Mouse (Mus musculus): ENCODE measurements around the gene Gsk3b. TPM values are rescaled to one million over a fixed set of nuclear protein-coding genes. Genes with fewer than 3 reads are reported as not detected.

The Gsk3b gene
- 100 to 1,000 TPM; 168 to 185 (median 177) TPM for total RNA-seq (2022)

GRCm38 (mm10) chr16:38088629-38089446 is at the start of gene Gsk3b:
Gene Gsk3b, plus strand, starts transcription at chr16:38089001.
- DNase-seq (ENCODE audit: low spot score in 2 of 2), result peak; percentile 98 to 100

- no peak for DNase-seq (ENCODE audit: low spot score in 2 of 2)
These were observed 46.6 kb upstream of the Gsk3b start for GRCm38 (mm10) chr16:38042160-38042559.

GRCm38 (mm10) chr16:38044551-38044950 is 44.2 kb upstream of the Gsk3b start:
- DNase-seq (ENCODE audit: low spot score in 2 of 2), result no peak

GRCm38 (mm10) chr16:38047781-38048558 is 40.8 kb upstream of the Gsk3b start:
- DNase-seq (ENCODE audit: low spot score in 2 of 2), result no peak

- DNase-seq (ENCODE audit: low spot score in 2 of 2), result no peak
These were observed 30.9 kb upstream of the Gsk3b start for GRCm38 (mm10) chr16:38057898-38058297.

GRCm38 (mm10) chr16:38058836-38059235 is 30.0 kb upstream of the Gsk3b start:
- no peak for DNase-seq (ENCODE audit: low spot score in 2 of 2)

- DNase-seq (ENCODE audit: low spot score in 2 of 2), result no peak
These were observed 29.2 kb upstream of the Gsk3b start for GRCm38 (mm10) chr16:38059631-38060030.

- DNase-seq (ENCODE audit: low spot score in 2 of 2), result peak in 1 of 2 experiments; percentile 24
These were observed 14.8 kb upstream of the Gsk3b start for GRCm38 (mm10) chr16:38073859-38074631.

GRCm38 (mm10) chr16:38080201-38080600 is 8.6 kb upstream of the Gsk3b start:
- DNase-seq (ENCODE audit: low spot score in 2 of 2), result no peak

- no peak for DNase-seq (ENCODE audit: low spot score in 2 of 2)
These were observed 1.6 kb upstream of the Gsk3b start for GRCm38 (mm10) chr16:38087231-38087630.

GRCm38 (mm10) chr16:38087645-38088125 is 1.1 kb upstream of the Gsk3b start:
- no peak for DNase-seq (ENCODE audit: low spot score in 2 of 2)

- peak in 1 of 2 experiments; percentile 53 for DNase-seq (ENCODE audit: low spot score in 2 of 2)
These were observed 624 bp upstream of the Gsk3b start for GRCm38 (mm10) chr16:38088126-38088628.

GRCm38 (mm10) chr16:38089447-38090170 is 808 bp downstream of the Gsk3b start:
- DNase-seq (ENCODE audit: low spot score in 2 of 2), result no peak

GRCm38 (mm10) chr16:38090341-38091005 is 1.7 kb downstream of the Gsk3b start:
- DNase-seq (ENCODE audit: low spot score in 2 of 2), result no peak

- DNase-seq (ENCODE audit: low spot score in 2 of 2), result no peak
These were observed 2.2 kb downstream of the Gsk3b start for GRCm38 (mm10) chr16:38091041-38091440.

GRCm38 (mm10) chr16:38091706-38092105 is 2.9 kb downstream of the Gsk3b start:
- no peak for DNase-seq (ENCODE audit: low spot score in 2 of 2)

GRCm38 (mm10) chr16:38092598-38092997 is 3.8 kb downstream of the Gsk3b start:
- no peak for DNase-seq (ENCODE audit: low spot score in 2 of 2)

- DNase-seq (ENCODE audit: low spot score in 2 of 2), result no peak
These were observed 6.5 kb downstream of the Gsk3b start for GRCm38 (mm10) chr16:38095181-38095851.

GRCm38 (mm10) chr16:38097521-38097920 is 8.7 kb downstream of the Gsk3b start:
- DNase-seq (ENCODE audit: low spot score in 2 of 2), result no peak
